Mouse (Mus musculus): ENCODE results near the gene Slc16a5. TPM values are rescaled to one million over a fixed set of nuclear protein-coding genes. Genes with fewer than 3 reads are reported as not detected.
"Not testable (repeated sequence)": the region's sequence is repeated elsewhere in the genome, so short reads cannot be mapped to it uniquely, and the experiment has no call there.

The Slc16a5 gene
- polyA plus RNA-seq, 1 experiment from 2014 or later, result 0.11 TPM

- Histone ChIP-seq H3K27ac (ENCODE audit: low read depth, low read length) (no peak overlapping the region), H3K4me3 (ENCODE audit: low read depth, low read length) (no peak overlapping the region), H3K4me1 (replicated peaks; ENCODE audit: control insufficient read depth, insufficient read depth, low read length) (no peaks in the 10 kb centered on the region), H3K9ac (ENCODE audit: low read depth, low read length) (no peak overlapping the region), H3K27me3 (ENCODE audit: control insufficient read depth, insufficient read depth, low read length) (no peaks in the 10 kb centered on the region), H3K4me2 (replicated peaks; ENCODE audit: low read depth, low read length) (no peak overlapping the region), H3K36me3 (ENCODE audit: control insufficient read depth, insufficient read depth, low read length) (no peaks in the 10 kb centered on the region), H3K9me3 (ENCODE audit: control insufficient read depth, low read length) (no peaks in the 10 kb centered on the region)
- DNase-seq (ENCODE audit: low spot score) (no peak), ATAC-seq (ENCODE audit: low FRiP score) (no peak)
- 76% methylated on average over 4 of the region's 4 CpGs for WGBS
Measured at GRCm38 (mm10) chr11:115453306-115453705, 9.0 kb upstream of the Slc16a5 start.

GRCm38 (mm10) chr11:115454822-115455221 is 7.5 kb upstream of the Slc16a5 start:
- H3K27me3 ChIP-seq (ENCODE audit: control insufficient read depth, insufficient read depth, low read length); ATAC-seq (ENCODE audit: low FRiP score); H3K27ac ChIP-seq (ENCODE audit: low read depth, low read length); H3K36me3 ChIP-seq (ENCODE audit: control insufficient read depth, insufficient read depth, low read length); DNase-seq (ENCODE audit: low spot score); H3K4me3 ChIP-seq (ENCODE audit: low read depth, low read length); H3K4me1 ChIP-seq (replicated peaks; ENCODE audit: control insufficient read depth, insufficient read depth, low read length); H3K9me3 ChIP-seq (ENCODE audit: control insufficient read depth, low read length); H3K4me2 ChIP-seq (replicated peaks; ENCODE audit: low read depth, low read length); H3K9ac ChIP-seq (ENCODE audit: low read depth, low read length): not testable (repeated sequence)
- 90% methylated on average over 6 of the region's 6 CpGs for WGBS

GRCm38 (mm10) chr11:115455619-115456018 is 6.7 kb upstream of the Slc16a5 start:
- H3K36me3 ChIP-seq (ENCODE audit: control insufficient read depth, insufficient read depth, low read length), result no peaks in the 10 kb centered on the region
- 86% methylated on average over 15 of the region's 15 CpGs for WGBS

GRCm38 (mm10) chr11:115456182-115456581 is 6.1 kb upstream of the Slc16a5 start:
- 95% methylated on average over 5 of the region's 5 CpGs for WGBS
- no peak overlapping the region for H3K4me3 ChIP-seq (ENCODE audit: low read depth, low read length)

More at GRCm38 (mm10) chr11:115455619-115456018, 6.7 kb upstream of the Slc16a5 start:
- H3K9me3 ChIP-seq (ENCODE audit: control insufficient read depth, low read length), result no peaks in the 10 kb centered on the region
- ATAC-seq (ENCODE audit: low FRiP score) (no peak), DNase-seq (ENCODE audit: low spot score) (no peak)
- H3K9ac ChIP-seq (ENCODE audit: low read depth, low read length), result no peak overlapping the region
- no peak overlapping the region for H3K27ac ChIP-seq (ENCODE audit: low read depth, low read length)
- no peaks in the 10 kb centered on the region for H3K4me1 ChIP-seq (replicated peaks; ENCODE audit: control insufficient read depth, insufficient read depth, low read length)
- no peak overlapping the region for H3K4me3 ChIP-seq (ENCODE audit: low read depth, low read length)
- no peak overlapping the region for H3K4me2 ChIP-seq (replicated peaks; ENCODE audit: low read depth, low read length)
- H3K27me3 ChIP-seq (ENCODE audit: control insufficient read depth, insufficient read depth, low read length), result no peaks in the 10 kb centered on the region

GRCm38 (mm10) chr11:115457405-115457804 is 4.9 kb upstream of the Slc16a5 start:
- Histone ChIP-seq H3K36me3 (ENCODE audit: control insufficient read depth, insufficient read depth, low read length) (no peaks in the 10 kb centered on the region), H3K4me1 (replicated peaks; ENCODE audit: control insufficient read depth, insufficient read depth, low read length) (no peaks in the 10 kb centered on the region), H3K4me3 (ENCODE audit: low read depth, low read length) (no peak overlapping the region), H3K9ac (ENCODE audit: low read depth, low read length) (no peak overlapping the region), H3K27me3 (ENCODE audit: control insufficient read depth, insufficient read depth, low read length) (no peaks in the 10 kb centered on the region), H3K27ac (ENCODE audit: low read depth, low read length) (no peak overlapping the region), H3K9me3 (ENCODE audit: control insufficient read depth, low read length) (no peaks in the 10 kb centered on the region), H3K4me2 (replicated peaks; ENCODE audit: low read depth, low read length) (no peak overlapping the region)
- WGBS, result 40% methylated on average over 6 of the region's 6 CpGs
- DNase-seq (ENCODE audit: low spot score) (no peak), ATAC-seq (ENCODE audit: low FRiP score) (no peak)

More at GRCm38 (mm10) chr11:115456182-115456581, 6.1 kb upstream of the Slc16a5 start:
- H3K27ac ChIP-seq (ENCODE audit: low read depth, low read length), result no peak overlapping the region
- DNase-seq (ENCODE audit: low spot score), result no peak
- H3K9ac ChIP-seq (ENCODE audit: low read depth, low read length), result no peak overlapping the region
- no peaks in the 10 kb centered on the region for H3K4me1 ChIP-seq (replicated peaks; ENCODE audit: control insufficient read depth, insufficient read depth, low read length)
- H3K4me2 ChIP-seq (replicated peaks; ENCODE audit: low read depth, low read length), result no peak overlapping the region
- no peak for ATAC-seq (ENCODE audit: low FRiP score)
- H3K36me3 ChIP-seq (ENCODE audit: control insufficient read depth, insufficient read depth, low read length), result no peaks in the 10 kb centered on the region
- no peaks in the 10 kb centered on the region for H3K27me3 ChIP-seq (ENCODE audit: control insufficient read depth, insufficient read depth, low read length)
- H3K9me3 ChIP-seq (ENCODE audit: control insufficient read depth, low read length), result no peaks in the 10 kb centered on the region

GRCm38 (mm10) chr11:115460976-115461375 is 1.3 kb upstream of the Slc16a5 start:
- Histone ChIP-seq H3K27me3 (ENCODE audit: control insufficient read depth, insufficient read depth, low read length) (no peaks in the 10 kb centered on the region), H3K9me3 (ENCODE audit: control insufficient read depth, low read length) (no peaks in the 10 kb centered on the region), H3K4me2 (replicated peaks; ENCODE audit: low read depth, low read length) (no peak overlapping the region), H3K4me3 (ENCODE audit: low read depth, low read length) (no peak overlapping the region), H3K27ac (ENCODE audit: low read depth, low read length) (no peak overlapping the region), H3K4me1 (replicated peaks; ENCODE audit: control insufficient read depth, insufficient read depth, low read length) (no peaks in the 10 kb centered on the region), H3K9ac (ENCODE audit: low read depth, low read length) (no peak overlapping the region), H3K36me3 (ENCODE audit: control insufficient read depth, insufficient read depth, low read length) (no peaks in the 10 kb centered on the region)
- DNase-seq (ENCODE audit: low spot score), result no peak
- no peak for ATAC-seq (ENCODE audit: low FRiP score)
- WGBS, result 21% methylated on average over 8 of the region's 8 CpGs

- no peak for DNase-seq (ENCODE audit: low spot score)
Measured at GRCm38 (mm10) chr11:115461846-115462242, 430 bp upstream of the Slc16a5 start.

GRCm38 (mm10) chr11:115463397-115463796 is 1.1 kb downstream of the Slc16a5 start:
- ATAC-seq (ENCODE audit: low FRiP score), result no peak
- no peaks in the 10 kb centered on the region for H3K9me3 ChIP-seq (ENCODE audit: control insufficient read depth, low read length)
- H3K27ac ChIP-seq (ENCODE audit: low read depth, low read length), result no peak overlapping the region
- H3K4me3 ChIP-seq (ENCODE audit: low read depth, low read length), result no peak overlapping the region
- no peaks in the 10 kb centered on the region for H3K36me3 ChIP-seq (ENCODE audit: control insufficient read depth, insufficient read depth, low read length)
- H3K9ac ChIP-seq (ENCODE audit: low read depth, low read length), result no peak overlapping the region
- 69% methylated on average over 11 of the region's 11 CpGs for WGBS
- H3K4me2 ChIP-seq (replicated peaks; ENCODE audit: low read depth, low read length), result no peak overlapping the region
- no peak for DNase-seq (ENCODE audit: low spot score)
- H3K4me1 ChIP-seq (replicated peaks; ENCODE audit: control insufficient read depth, insufficient read depth, low read length), result no peaks in the 10 kb centered on the region
- no peaks in the 10 kb centered on the region for H3K27me3 ChIP-seq (ENCODE audit: control insufficient read depth, insufficient read depth, low read length)

More at GRCm38 (mm10) chr11:115461846-115462242, 430 bp upstream of the Slc16a5 start:
- ATAC-seq (ENCODE audit: low FRiP score), result no peak
- no peak overlapping the region for H3K27ac ChIP-seq (ENCODE audit: low read depth, low read length)
- H3K9me3 ChIP-seq (ENCODE audit: control insufficient read depth, low read length), result no peaks in the 10 kb centered on the region
- H3K9ac ChIP-seq (ENCODE audit: low read depth, low read length), result no peak overlapping the region
- no peak overlapping the region for H3K4me2 ChIP-seq (replicated peaks; ENCODE audit: low read depth, low read length)
- no peak overlapping the region for H3K4me3 ChIP-seq (ENCODE audit: low read depth, low read length)
- no peaks in the 10 kb centered on the region for H3K27me3 ChIP-seq (ENCODE audit: control insufficient read depth, insufficient read depth, low read length)
- no peaks in the 10 kb centered on the region for H3K4me1 ChIP-seq (replicated peaks; ENCODE audit: control insufficient read depth, insufficient read depth, low read length)
- 79% methylated on average over 5 of the region's 5 CpGs for WGBS
- no peaks in the 10 kb centered on the region for H3K36me3 ChIP-seq (ENCODE audit: control insufficient read depth, insufficient read depth, low read length)

- no peaks in the 10 kb centered on the region for H3K27me3 ChIP-seq (ENCODE audit: control insufficient read depth, insufficient read depth, low read length)
Measured at GRCm38 (mm10) chr11:115464851-115465250, 2.6 kb downstream of the Slc16a5 start.

More at GRCm38 (mm10) chr11:115464851-115465250, 2.6 kb downstream of the Slc16a5 start:
- WGBS, result 91% methylated on average over 8 of the region's 8 CpGs
- H3K36me3 ChIP-seq (ENCODE audit: control insufficient read depth, insufficient read depth, low read length), result no peaks in the 10 kb centered on the region
- no peaks in the 10 kb centered on the region for H3K4me1 ChIP-seq (replicated peaks; ENCODE audit: control insufficient read depth, insufficient read depth, low read length)
- no peak overlapping the region for H3K9ac ChIP-seq (ENCODE audit: low read depth, low read length)
- no peak overlapping the region for H3K27ac ChIP-seq (ENCODE audit: low read depth, low read length)
- DNase-seq (ENCODE audit: low spot score) (no peak), ATAC-seq (ENCODE audit: low FRiP score) (no peak)
- no peaks in the 10 kb centered on the region for H3K9me3 ChIP-seq (ENCODE audit: control insufficient read depth, low read length)
- no peak overlapping the region for H3K4me2 ChIP-seq (replicated peaks; ENCODE audit: low read depth, low read length)
- no peak overlapping the region for H3K4me3 ChIP-seq (ENCODE audit: low read depth, low read length)

All from hindbrain, embryonic 11.5 days (tissue).